Mouse (Mus musculus): ENCODE measurements around the gene Fbxo34.

DNA sequence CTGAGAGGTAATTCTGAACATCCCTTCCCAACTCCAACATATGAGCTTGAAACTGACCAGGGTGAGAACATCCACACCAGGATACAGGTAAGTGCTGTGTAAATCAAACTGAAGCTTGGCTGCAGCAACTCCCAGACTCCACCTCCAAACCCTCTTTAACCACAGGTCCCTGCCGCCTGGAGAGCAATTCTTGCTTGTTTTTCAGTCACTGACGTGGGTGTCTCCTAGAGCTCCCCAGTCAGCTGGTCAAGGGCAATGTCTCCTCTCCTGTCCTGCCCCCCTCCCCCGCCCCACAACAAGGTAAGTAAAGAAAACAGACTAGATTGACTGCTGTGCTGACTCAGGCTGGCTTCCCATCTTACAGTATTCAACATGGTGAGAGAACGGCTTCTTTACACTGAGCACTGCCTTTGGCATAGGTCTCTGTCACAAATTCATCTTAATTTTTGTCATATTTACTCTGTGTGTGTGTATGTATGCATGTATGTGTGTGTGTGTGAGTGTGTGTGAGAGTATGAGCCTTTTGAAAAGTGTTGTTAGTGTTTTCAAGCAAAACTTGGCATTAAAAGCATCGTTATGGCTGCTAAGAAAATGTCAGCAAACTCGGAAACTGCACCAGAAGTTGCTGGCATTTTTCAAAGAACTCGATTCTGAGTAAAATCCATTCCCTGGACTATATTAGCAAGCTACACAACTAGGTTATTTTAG, 15.4 kb downstream of the Fbxo34 start:
- TF ChIP-seq GATA1 (IDR thresholded peaks at IDR 0.05; ENCODE audit: borderline replicate concordance, low read length): no peak
- no peak for TF ChIP-seq FLI1 (IDR thresholded peaks at IDR 0.05; ENCODE audit: low read length)
